Mouse (Mus musculus): ENCODE measurements around the gene Mpp3. TPM values are rescaled to one million over a fixed set of nuclear protein-coding genes. Genes with fewer than 3 reads are reported as not detected.
"Not testable (repeated sequence)": the region's sequence is repeated elsewhere in the genome, so short reads cannot be mapped to it uniquely, and the experiment has no call there.

Mpp3 gene
- polyA plus RNA-seq, 1 experiment from 2014 or later, result 3.7 TPM

DNA sequence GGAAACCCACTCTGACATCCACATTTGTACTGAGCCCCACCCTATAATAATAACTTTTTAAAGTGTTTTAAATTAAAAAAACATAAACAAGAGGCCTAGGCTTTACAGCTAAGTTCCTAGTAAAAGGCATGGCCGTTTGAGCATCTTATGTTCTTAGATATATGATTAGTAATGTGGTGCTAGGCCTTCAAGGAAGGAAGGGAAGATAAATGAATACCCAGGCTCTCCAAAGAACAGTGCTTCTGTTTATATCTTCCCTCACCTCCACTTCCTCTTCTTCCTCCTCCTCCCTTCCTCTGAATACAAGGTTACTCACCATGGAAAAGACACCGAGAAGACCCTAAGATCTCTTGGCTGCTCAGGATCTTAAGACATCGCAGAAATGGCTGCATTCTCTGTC, 36.4 kb downstream of the Mpp3 start:
- no peak overlapping the region for H3K27ac ChIP-seq (ENCODE audit: low read length)
- no peaks in the 10 kb centered on the region for H3K9me3 ChIP-seq (ENCODE audit: control insufficient read depth, low read length)
- no peak for ATAC-seq (ENCODE audit: low read depth)
- H3K4me2 ChIP-seq (ENCODE audit: low read depth, low read length), result no peak overlapping the region
- H3K9ac ChIP-seq (ENCODE audit: low read length), result no peak overlapping the region
- no peaks in the 10 kb centered on the region for H3K27me3 ChIP-seq (ENCODE audit: control insufficient read depth, insufficient read depth, low read depth, low read length)
- H3K4me1 ChIP-seq (replicated peaks; ENCODE audit: control insufficient read depth, insufficient read depth, low read length), result no peaks in the 10 kb centered on the region
- H3K36me3 ChIP-seq (ENCODE audit: control insufficient read depth, insufficient read depth, low read length), result no peaks in the 10 kb centered on the region
- 57% methylated on average over 3 of the region's 3 CpGs for WGBS
- H3K4me3 ChIP-seq (ENCODE audit: low read length), result no peak overlapping the region

DNA sequence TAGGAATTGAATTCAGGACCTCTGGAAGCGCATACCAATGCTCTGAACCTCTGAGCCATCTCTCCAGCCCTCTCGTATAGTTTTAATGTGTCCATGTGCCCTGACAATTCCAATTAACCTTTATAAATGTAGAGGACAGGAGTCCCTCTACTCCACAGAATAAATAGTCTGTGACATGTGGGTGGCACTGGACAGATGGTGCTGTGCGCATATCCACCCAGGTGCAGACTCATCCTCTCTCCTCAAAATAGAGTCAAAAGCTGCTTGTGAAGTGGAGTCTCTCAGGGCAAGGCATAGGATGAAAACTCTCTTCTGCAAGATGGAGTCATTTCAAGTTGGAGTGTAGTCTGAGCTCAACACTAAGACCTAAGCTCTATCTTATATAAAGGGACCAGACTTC, 38.0 kb downstream of the Mpp3 start:
- ATAC-seq (ENCODE audit: low read depth), result no peak

DNA sequence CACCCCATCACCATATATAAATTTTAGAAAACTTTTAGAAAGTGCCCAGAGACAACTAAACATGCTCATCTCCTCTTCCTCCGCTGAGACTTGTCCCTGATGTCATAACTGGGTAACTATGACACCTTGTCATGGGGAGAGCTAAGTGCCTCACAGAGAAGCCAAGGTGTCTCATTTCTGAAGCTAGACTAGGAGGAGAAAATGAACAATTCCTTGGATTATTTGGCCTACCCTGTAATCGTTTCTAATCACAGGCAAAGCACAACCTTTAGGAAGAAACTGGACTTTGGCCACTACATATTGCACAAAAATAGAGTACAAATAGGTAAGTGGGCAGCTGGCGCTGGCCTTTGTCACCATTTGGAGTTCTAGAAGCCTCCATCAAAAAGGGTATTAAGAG, 41.3 kb downstream of the Mpp3 start, which contains the start of gene Dusp3:
TSS of gene Dusp3 (minus strand) at position 101 of the 400 bp plus-strand sequence.
- Histone ChIP-seq H3K4me1 (replicated peaks; ENCODE audit: control insufficient read depth, insufficient read depth, low read length) (peaks cover 26% of the 10 kb centered on the region), H3K4me3 (ENCODE audit: low read length) (no peak within 1 kb of the TSS), H3K27me3 (ENCODE audit: control insufficient read depth, insufficient read depth, low read depth, low read length) (no peaks in the 10 kb centered on the region; the same call in 1 of the 2 replicates), H3K4me2 (ENCODE audit: low read depth, low read length) (peak within 1 kb of the TSS; percentile 32), H3K9ac (ENCODE audit: low read length) (no peak within 1 kb of the TSS), H3K9me3 (ENCODE audit: control insufficient read depth, low read length) (no peaks in the 10 kb centered on the region), H3K36me3 (ENCODE audit: control insufficient read depth, insufficient read depth, low read length) (no peaks in the 10 kb centered on the region), H3K27ac (ENCODE audit: low read length) (no peak within 1 kb of the TSS)
- no peak for ATAC-seq (ENCODE audit: low read depth)
- WGBS, result 81% methylated on average over 3 of the region's 3 CpGs

More for the DNA sequence above, 38.0 kb downstream of the Mpp3 start:
- no peaks in the 10 kb centered on the region for H3K27me3 ChIP-seq (ENCODE audit: control insufficient read depth, insufficient read depth, low read depth, low read length)
- no peak overlapping the region for H3K27ac ChIP-seq (ENCODE audit: low read length)
- no peak overlapping the region for H3K4me2 ChIP-seq (ENCODE audit: low read depth, low read length)
- no peak overlapping the region for H3K9ac ChIP-seq (ENCODE audit: low read length)
- H3K4me3 ChIP-seq (ENCODE audit: low read length), result no peak overlapping the region
- no peaks in the 10 kb centered on the region for H3K9me3 ChIP-seq (ENCODE audit: control insufficient read depth, low read length)
- 83% methylated on average over 3 of the region's 3 CpGs for WGBS
- H3K4me1 ChIP-seq (replicated peaks; ENCODE audit: control insufficient read depth, insufficient read depth, low read length), result peaks cover 7% of the 10 kb centered on the region
- H3K36me3 ChIP-seq (ENCODE audit: control insufficient read depth, insufficient read depth, low read length), result no peaks in the 10 kb centered on the region

DNA sequence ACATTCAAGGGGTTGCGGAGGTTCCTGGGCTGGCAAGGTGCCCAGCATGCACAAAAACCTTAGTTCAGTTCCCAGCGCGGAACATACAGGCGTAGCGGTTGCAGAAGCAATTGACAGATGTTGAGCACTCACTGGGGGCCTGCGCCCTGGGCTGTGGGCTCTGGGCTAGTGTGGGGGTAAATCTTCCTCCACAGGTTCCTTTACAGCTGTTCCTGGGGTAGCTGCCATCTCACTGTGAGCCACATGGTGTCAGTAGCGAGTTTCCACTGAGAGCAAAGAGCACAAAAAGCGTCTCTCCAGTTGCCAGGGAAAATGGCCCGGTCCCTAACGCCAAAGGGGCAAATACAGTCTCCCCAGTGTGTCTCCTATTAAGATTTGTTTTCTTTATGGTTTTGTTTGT, 42.3 kb downstream of the Mpp3 start:
- H3K4me1 ChIP-seq (replicated peaks; ENCODE audit: control insufficient read depth, insufficient read depth, low read length), result peaks cover 26% of the 10 kb centered on the region
- H3K27me3 ChIP-seq (ENCODE audit: control insufficient read depth, insufficient read depth, low read depth, low read length), result no peaks in the 10 kb centered on the region; the same call in 1 of the 2 replicates
- no peak overlapping the region for H3K27ac ChIP-seq (ENCODE audit: low read length)
- no peaks in the 10 kb centered on the region for H3K9me3 ChIP-seq (ENCODE audit: control insufficient read depth, low read length)
- WGBS, result 1% methylated on average over 10 of the region's 10 CpGs
- no peak overlapping the region for H3K9ac ChIP-seq (ENCODE audit: low read length)
- H3K4me3 ChIP-seq (ENCODE audit: low read length), result no peak overlapping the region
- H3K36me3 ChIP-seq (ENCODE audit: control insufficient read depth, insufficient read depth, low read length), result no peaks in the 10 kb centered on the region
- H3K4me2 ChIP-seq (ENCODE audit: low read depth, low read length), result peak overlapping the region; percentile 32
- ATAC-seq (ENCODE audit: low read depth), result peak; percentile 60

DNA sequence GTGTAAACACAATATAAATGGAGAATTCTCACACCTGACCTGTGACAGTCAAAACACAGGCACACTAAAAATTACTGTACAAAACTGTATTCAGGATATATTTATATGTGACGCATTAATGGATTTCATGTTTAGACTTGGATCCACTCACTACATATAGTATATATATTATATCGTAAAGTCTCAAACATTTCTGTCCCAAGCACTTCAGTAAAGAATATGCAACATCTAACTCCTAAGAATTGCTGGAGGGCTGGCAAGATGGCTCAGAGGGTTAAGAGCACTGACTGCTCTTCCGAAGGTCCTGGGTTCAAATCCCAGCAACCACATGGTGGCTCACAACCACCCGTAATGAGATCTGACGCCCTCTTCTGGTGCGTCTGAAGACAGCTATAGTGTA, 42.8 kb downstream of the Mpp3 start:
- not testable (repeated sequence) for H3K9ac ChIP-seq (ENCODE audit: low read length); ATAC-seq (ENCODE audit: low read depth); H3K27ac ChIP-seq (ENCODE audit: low read length); H3K4me2 ChIP-seq (ENCODE audit: low read depth, low read length); H3K27me3 ChIP-seq (ENCODE audit: control insufficient read depth, insufficient read depth, low read depth, low read length); H3K9me3 ChIP-seq (ENCODE audit: control insufficient read depth, low read length); H3K36me3 ChIP-seq (ENCODE audit: control insufficient read depth, insufficient read depth, low read length); H3K4me3 ChIP-seq (ENCODE audit: low read length)
- WGBS, result 32% methylated on average over 6 of the region's 6 CpGs
- peaks cover 26% of the 10 kb centered on the region for H3K4me1 ChIP-seq (replicated peaks; ENCODE audit: control insufficient read depth, insufficient read depth, low read length)

DNA sequence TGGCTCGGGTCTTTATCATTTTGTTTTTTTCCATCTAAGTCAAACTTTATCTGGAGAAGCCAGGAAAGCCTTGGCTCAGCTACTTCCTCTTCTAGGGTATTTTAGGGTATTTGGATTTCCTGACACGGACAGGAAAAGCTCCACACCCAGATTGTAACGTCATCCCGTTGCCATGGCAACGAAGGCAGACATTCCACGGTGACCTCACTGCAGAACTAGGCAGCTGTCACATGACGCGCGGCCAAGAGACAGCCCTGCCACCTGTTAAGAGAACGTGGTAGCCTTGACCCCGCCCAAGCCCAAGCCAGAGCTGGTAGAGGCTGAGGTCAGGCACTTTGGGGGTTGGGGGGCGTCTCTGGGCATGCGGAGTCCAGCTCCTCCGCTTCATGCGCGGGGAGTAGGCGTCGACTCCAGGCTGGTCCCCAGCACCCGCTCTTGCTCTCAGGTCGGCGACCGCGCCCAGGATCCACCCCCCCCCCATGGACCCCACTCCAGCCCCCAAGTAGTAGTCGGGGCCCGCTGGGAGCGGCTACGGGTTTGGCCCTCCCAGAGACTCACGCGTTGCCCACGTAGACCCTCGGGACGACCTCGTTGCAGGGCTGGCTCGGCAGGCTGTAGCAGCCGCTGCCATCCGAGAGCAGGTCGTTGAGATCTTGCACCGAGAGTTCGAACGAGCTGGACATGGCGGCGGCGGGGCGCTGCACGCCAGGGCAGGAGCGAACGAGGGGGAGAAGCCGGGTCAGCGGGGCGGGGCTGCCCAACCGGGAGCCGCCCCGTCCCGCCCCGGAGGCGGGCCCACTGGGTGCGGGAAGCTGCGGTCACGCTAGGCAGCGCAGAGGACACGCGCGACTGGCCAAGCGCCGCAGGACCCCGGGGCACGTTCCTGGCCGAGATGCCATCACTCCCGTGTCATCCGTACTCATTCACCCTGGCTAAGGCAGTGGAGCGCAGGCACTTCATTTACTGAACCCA, 43.9 kb downstream of the Mpp3 start, which contains the start of gene Cfap97d1:
TSS of gene Cfap97d1 (plus strand) at position 226 of the 972 bp plus-strand sequence.
- H3K27me3 ChIP-seq (ENCODE audit: control insufficient read depth, insufficient read depth, low read depth, low read length), result no peaks in the 10 kb centered on the region; the same call in 1 of the 2 replicates
- peak within 1 kb of the TSS; percentile 86 for H3K9ac ChIP-seq (ENCODE audit: low read length)
- peak within 1 kb of the TSS; percentile 88 for H3K27ac ChIP-seq (ENCODE audit: low read length)
- WGBS, result under 1% methylated on average over 70 of the region's 71 CpGs
- peak within 1 kb of the TSS; percentile 72 for H3K4me3 ChIP-seq (ENCODE audit: low read length)
- no peaks in the 10 kb centered on the region for H3K9me3 ChIP-seq (ENCODE audit: control insufficient read depth, low read length)
- 0 out of 2 replicates have a peak, but pooled peaks cover 2% of the 10 kb centered on the region for H3K36me3 ChIP-seq (ENCODE audit: control insufficient read depth, insufficient read depth, low read length)
- H3K4me1 ChIP-seq (replicated peaks; ENCODE audit: control insufficient read depth, insufficient read depth, low read length), result peaks cover 26% of the 10 kb centered on the region
- H3K4me2 ChIP-seq (ENCODE audit: low read depth, low read length), result peak within 1 kb of the TSS; percentile 100
- ATAC-seq (ENCODE audit: low read depth), result peak; percentile 83

DNA sequence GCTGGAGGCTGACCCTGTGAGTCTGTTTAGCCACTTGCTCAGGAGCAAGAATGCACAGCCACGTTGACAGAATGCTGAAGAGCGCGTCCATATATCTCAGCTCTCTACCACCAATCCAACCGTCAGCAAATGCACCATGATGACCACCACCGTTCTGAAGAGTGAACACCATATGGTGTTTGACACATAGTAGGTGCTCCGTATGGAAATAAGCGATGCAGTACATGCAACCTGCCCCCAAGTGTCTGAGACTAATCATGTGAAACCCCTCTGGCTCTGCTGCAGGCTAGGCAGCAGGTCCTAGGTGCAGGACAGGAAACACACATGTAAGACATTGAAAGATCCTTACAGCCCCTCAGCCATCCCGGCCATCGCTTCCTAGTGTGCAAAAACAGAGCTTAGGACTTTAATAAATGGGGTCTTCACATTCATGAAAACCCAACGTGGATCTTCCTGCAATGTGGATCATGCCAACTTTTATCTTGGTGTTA, 44.8 kb downstream of the Mpp3 start:
- peaks cover 26% of the 10 kb centered on the region for H3K4me1 ChIP-seq (replicated peaks; ENCODE audit: control insufficient read depth, insufficient read depth, low read length)
- ATAC-seq (ENCODE audit: low read depth), result no peak
- no peaks in the 10 kb centered on the region; the same call in 1 of the 2 replicates for H3K27me3 ChIP-seq (ENCODE audit: control insufficient read depth, insufficient read depth, low read depth, low read length)
- 0 out of 2 replicates have a peak, but pooled peaks cover 2% of the 10 kb centered on the region for H3K36me3 ChIP-seq (ENCODE audit: control insufficient read depth, insufficient read depth, low read length)
- H3K27ac ChIP-seq (ENCODE audit: low read length), result peak overlapping the region; percentile 88
- 51% methylated on average over 10 of the region's 10 CpGs for WGBS
- H3K9ac ChIP-seq (ENCODE audit: low read length), result no peak overlapping the region; the same call in 1 of the 2 replicates
- H3K4me3 ChIP-seq (ENCODE audit: low read length), result peak overlapping the region; percentile 5; the same call in 1 of the 2 replicates
- peak overlapping the region; percentile 44 for H3K4me2 ChIP-seq (ENCODE audit: low read depth, low read length)
- H3K9me3 ChIP-seq (ENCODE audit: control insufficient read depth, low read length), result no peaks in the 10 kb centered on the region

DNA sequence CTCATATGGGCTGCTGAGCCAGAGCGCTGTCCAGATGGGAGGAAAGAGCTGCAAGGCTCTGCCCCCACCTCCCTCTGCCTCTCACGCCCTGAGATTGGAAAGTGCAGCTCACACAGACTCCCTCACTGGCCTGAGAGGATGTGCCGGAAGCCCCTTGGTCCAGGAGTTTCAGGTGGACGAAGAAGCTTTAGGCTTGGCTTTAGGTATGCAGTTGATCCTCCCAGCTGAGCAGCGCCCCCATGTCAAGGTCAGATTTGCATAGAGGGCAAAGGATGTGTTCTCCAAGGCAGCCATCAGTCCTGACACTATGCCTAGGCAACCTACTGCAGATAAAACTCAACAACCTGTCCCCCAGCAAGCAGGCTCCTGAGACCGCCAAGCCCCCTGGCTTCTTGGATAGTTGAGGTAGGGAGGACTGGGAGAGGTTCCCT, 45.3 kb downstream of the Mpp3 start:
- WGBS, result 38% methylated on average over 5 of the region's 6 CpGs

DNA sequence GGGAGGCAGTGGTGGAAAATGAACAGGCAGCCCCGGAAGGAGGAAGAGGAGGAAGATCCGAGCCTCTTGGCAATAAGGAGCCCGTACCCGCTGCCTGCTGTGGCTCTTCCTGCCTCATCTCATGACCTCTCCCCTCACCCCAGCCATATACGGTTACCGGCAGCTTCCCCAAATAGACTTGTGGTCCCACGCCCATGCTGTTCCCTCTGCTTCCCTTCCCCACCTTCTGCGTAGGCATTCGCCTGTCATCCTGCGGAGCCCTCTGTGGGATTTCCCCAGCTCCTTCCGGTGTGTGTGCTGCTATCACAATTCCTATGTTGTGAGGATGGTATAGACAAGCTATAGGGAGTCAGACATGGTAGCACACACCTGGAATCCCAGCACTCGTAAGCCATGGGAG, 46.4 kb downstream of the Mpp3 start:
- Histone ChIP-seq H3K27ac (ENCODE audit: low read length) (no peak overlapping the region), H3K9ac (ENCODE audit: low read length) (no peak overlapping the region), H3K36me3 (ENCODE audit: control insufficient read depth, insufficient read depth, low read length) (0 out of 2 replicates have a peak, but pooled peaks cover 3% of the 10 kb centered on the region), H3K4me2 (ENCODE audit: low read depth, low read length) (no peak overlapping the region), H3K9me3 (ENCODE audit: control insufficient read depth, low read length) (no peaks in the 10 kb centered on the region), H3K4me3 (ENCODE audit: low read length) (no peak overlapping the region), H3K27me3 (ENCODE audit: control insufficient read depth, insufficient read depth, low read depth, low read length) (no peaks in the 10 kb centered on the region; the same call in 1 of the 2 replicates), H3K4me1 (replicated peaks; ENCODE audit: control insufficient read depth, insufficient read depth, low read length) (peaks cover 26% of the 10 kb centered on the region)
- 69% methylated on average over 11 of the region's 12 CpGs for WGBS
- no peak for ATAC-seq (ENCODE audit: low read depth)

More for the DNA sequence above, 45.3 kb downstream of the Mpp3 start:
- Histone ChIP-seq H3K4me3 (ENCODE audit: low read length) (no peak overlapping the region), H3K9me3 (ENCODE audit: control insufficient read depth, low read length) (no peaks in the 10 kb centered on the region), H3K9ac (ENCODE audit: low read length) (no peak overlapping the region; the same call in 1 of the 2 replicates), H3K27me3 (ENCODE audit: control insufficient read depth, insufficient read depth, low read depth, low read length) (no peaks in the 10 kb centered on the region; the same call in 1 of the 2 replicates), H3K4me2 (ENCODE audit: low read depth, low read length) (peak overlapping the region; percentile 44), H3K27ac (ENCODE audit: low read length) (peak overlapping the region; percentile 88; the same call in 1 of the 2 replicates), H3K36me3 (ENCODE audit: control insufficient read depth, insufficient read depth, low read length) (0 out of 2 replicates have a peak, but pooled peaks cover 2% of the 10 kb centered on the region), H3K4me1 (replicated peaks; ENCODE audit: control insufficient read depth, insufficient read depth, low read length) (peaks cover 26% of the 10 kb centered on the region)
- no peak for ATAC-seq (ENCODE audit: low read depth)

Measured in lung, embryonic 16.5 days (tissue).